Mouse (Mus musculus) neural tube, embryonic 11.5 days (tissue): ENCODE measurements around the gene Cope. TPM values are rescaled to one million over a fixed set of nuclear protein-coding genes. Genes with fewer than 3 reads are reported as not detected.

Experiments
- ATAC-seq: fragments of 200-750 bp; cut with Nextera tagmentation; 2 replicates; pipeline ENCODE4 v1.8.0; 2017; ENCODE audit warnings: moderate number of reproducible peaks, mild to moderate bottlenecking, moderate TSS enrichment, moderate library complexity; ENCODE audit not compliant: insufficient read depth, low FRiP score, low TSS enrichment
- DNase-seq: peaks from one replicate; pipeline ENCODE4 v3.0.0-alpha.2; 2015; ENCODE audit warnings: low spot score
- H3K27ac ChIP-seq: fragments of 300-500 bp; sonication (generic); 2 replicates; pipeline ENCODE4 v1.5.1; 2014; ENCODE audit warnings: low read depth, mild to moderate bottlenecking, low read length
- H3K27me3 ChIP-seq: fragments of 300-500 bp; sonication (generic); 2 replicates; pipeline ENCODE4 v1.6.1; 2014; ENCODE audit warnings: mild to moderate bottlenecking, low read length, mixed read lengths; ENCODE audit not compliant: control insufficient read depth, insufficient read depth
- H3K36me3 ChIP-seq: fragments of 300-500 bp; sonication (generic); 2 replicates; pipeline ENCODE4 v1.6.1; 2014; ENCODE audit warnings: mild to moderate bottlenecking, low read length, moderate library complexity, mixed read lengths; ENCODE audit not compliant: control insufficient read depth, insufficient read depth
- H3K4me1 ChIP-seq: fragments of 300-500 bp; sonication (generic); 2 replicates; pipeline ENCODE4 v1.6.1; 2014; ENCODE audit warnings: low read length, mixed read lengths; ENCODE audit not compliant: control insufficient read depth, insufficient read depth
- H3K4me2 ChIP-seq: fragments of 300-500 bp; sonication (generic); 2 replicates; pipeline ENCODE4 v1.6.1; 2014; ENCODE audit warnings: low read depth, mild to moderate bottlenecking, moderate library complexity
- H3K4me3 ChIP-seq: fragments of 300-500 bp; sonication (generic); 2 replicates; pipeline ENCODE4 v1.5.1; 2014; ENCODE audit warnings: low read depth, low read length
- H3K9ac ChIP-seq: fragments of 300-500 bp; sonication (generic); 2 replicates; pipeline ENCODE4 v1.6.1; 2014; ENCODE audit warnings: mild to moderate bottlenecking, low read length
- H3K9me3 ChIP-seq: fragments of 300-500 bp; sonication (generic); 2 replicates; pipeline ENCODE4 v1.6.1; 2016; ENCODE audit warnings: low read length; ENCODE audit not compliant: control insufficient read depth
- WGBS: fragments of 180-500 bp; shearing (Covaris S2); extraction: QIAGEN DNeasy Blood & Tissue Kit; methylation state at CpG from one replicate; pipeline ENCODE4 v1.1.7; 2014; 5-methylcytosine and 5-hydroxymethylcytosine counted together
- polyA plus RNA-seq: library from polyadenylated mRNA; unstranded; fragments of >200 nt; fragmentation: Nextera tagmentation; extraction: Ambion mirVana; gene quantifications from 2 replicates; pipeline ENCODE4 v1.2.1, GENCODE M21; 2014

Cope gene
- polyA plus RNA-seq, 1 experiment from 2014 or later: 272 TPM

DNA sequence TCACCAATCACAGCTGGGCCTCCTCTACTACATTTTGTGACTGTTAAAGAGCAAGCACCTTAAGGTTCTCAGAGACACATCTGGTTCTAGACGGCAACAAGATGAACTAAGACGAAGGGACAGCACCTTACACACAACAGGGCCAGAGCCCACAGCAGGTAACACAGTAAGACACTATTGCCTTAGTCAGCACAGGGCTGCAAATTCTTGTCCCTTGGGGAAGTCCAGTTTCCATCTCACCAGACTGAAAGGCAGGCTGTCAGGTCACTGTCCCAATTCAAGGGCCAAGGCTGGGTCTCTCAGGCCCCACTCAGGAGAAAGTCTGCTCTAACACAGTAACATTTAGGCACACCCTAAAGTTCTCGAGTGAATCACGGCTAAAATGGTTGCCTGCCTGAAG, 45.1 kb downstream of the Cope start:
- no peak for DNase-seq
- 93% methylated on average over 4 of the region's 4 CpGs for WGBS

GRCm38 (mm10) chr8:70347860-70348420, 45.6 kb downstream of the Cope start:
- ATAC-seq (no peak), DNase-seq (no peak)
- Histone ChIP-seq H3K4me2 (no peak overlapping the region), H3K4me1 (peaks cover 20% of the 10 kb centered on the region), H3K27me3 (no peaks in the 10 kb centered on the region), H3K27ac (no peak overlapping the region), H3K9ac (no peak overlapping the region), H3K9me3 (no peaks in the 10 kb centered on the region), H3K4me3 (no peak overlapping the region), H3K36me3 (peaks cover 9% of the 10 kb centered on the region)
- 76% methylated on average over 1 of the region's 1 CpGs for WGBS

More for the DNA sequence above, 45.1 kb downstream of the Cope start:
- Histone ChIP-seq H3K9ac (no peak overlapping the region), H3K36me3 (peaks cover 9% of the 10 kb centered on the region), H3K9me3 (no peaks in the 10 kb centered on the region), H3K4me3 (no peak overlapping the region), H3K4me2 (no peak overlapping the region), H3K27ac (no peak overlapping the region), H3K27me3 (no peaks in the 10 kb centered on the region), H3K4me1 (peaks cover 20% of the 10 kb centered on the region)
- ATAC-seq: no peak

DNA sequence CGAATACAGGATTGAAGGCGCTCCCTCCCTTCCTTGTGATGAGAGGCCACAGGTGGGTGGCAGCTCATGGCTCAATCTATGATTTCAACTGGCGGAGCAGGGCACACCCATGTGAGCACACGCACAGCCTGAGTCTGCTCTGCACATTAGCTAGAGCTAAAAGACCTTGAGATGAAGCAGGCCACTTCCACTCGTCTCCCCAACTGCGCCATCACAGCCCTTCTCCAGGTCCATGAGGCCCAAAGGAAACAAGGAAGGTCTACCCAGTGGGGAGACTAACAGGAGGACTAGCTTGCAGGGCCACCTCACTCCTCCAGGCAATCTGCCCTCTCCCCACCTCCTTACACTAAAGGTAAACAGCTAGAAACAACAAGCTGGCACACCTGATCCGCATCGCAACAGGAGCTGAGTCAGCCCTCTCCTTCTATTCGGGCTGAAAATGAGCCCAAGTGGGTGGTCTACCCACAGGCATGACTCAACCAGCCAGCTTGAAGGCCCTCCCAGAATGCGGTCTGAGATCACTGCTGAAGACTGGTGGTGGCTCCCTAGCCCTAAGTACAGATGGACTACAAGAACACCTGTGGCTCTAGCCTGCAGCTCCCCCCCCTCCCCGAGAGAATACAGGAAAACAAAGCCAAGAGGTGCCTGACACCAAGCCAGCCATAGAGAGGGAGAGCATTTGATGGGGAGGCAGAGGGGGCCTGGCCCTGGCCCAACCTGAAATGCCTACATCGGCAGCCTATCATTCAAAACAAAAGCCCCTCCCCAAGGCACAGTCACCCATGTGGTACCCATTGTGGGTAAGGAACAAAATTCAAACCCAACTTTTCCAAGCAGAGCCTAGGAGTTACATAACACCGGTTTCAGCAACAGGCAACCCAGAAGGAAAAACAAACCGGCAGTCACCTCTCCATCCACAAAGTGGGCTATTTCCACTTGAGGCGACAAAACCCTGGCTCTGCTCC, 49.0 kb downstream of the Cope start:
- Histone ChIP-seq H3K36me3 (peaks cover 2% of the 10 kb centered on the region; the same call in 1 of the 2 replicates), H3K4me3 (peak overlapping the region; percentile 93), H3K27me3 (no peaks in the 10 kb centered on the region), H3K4me2 (peak overlapping the region; percentile 95), H3K9ac (peak overlapping the region; percentile 94), H3K4me1 (peaks cover 20% of the 10 kb centered on the region), H3K9me3 (no peaks in the 10 kb centered on the region), H3K27ac (no peak overlapping the region)
- DNase-seq: no peak
- WGBS: 64% methylated on average over 15 of the region's 15 CpGs
- ATAC-seq: no peak

DNA sequence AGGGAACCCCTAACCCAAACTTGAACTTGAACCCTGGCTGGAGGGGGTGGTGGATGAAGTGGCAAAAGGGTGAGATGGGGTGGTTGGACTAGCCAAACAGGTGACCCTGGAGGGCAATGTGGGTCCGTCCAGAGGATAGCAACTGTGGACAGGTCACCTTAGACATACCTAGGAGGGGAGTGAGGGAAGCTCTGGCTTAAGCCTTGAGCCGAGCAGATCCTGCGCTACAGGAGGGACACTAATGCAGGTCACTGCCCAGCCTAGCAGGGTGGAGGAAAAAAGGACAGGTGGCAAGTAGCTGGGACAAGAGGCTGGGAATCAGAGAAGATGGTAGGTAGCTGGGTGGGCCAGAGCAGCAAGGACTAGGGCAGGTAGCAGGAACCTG, 49.7 kb downstream of the Cope start:
- peak overlapping the region; percentile 95 for H3K4me2 ChIP-seq
- H3K4me1 ChIP-seq: peaks cover 20% of the 10 kb centered on the region
- no peak for ATAC-seq
- WGBS: 29% methylated on average over 3 of the region's 3 CpGs
- H3K9me3 ChIP-seq: no peaks in the 10 kb centered on the region
- H3K9ac ChIP-seq: peak overlapping the region; percentile 94
- no peaks in the 10 kb centered on the region for H3K27me3 ChIP-seq
- H3K27ac ChIP-seq: no peak overlapping the region
- peak overlapping the region; percentile 93 for H3K4me3 ChIP-seq
- no peaks in the 10 kb centered on the region for H3K36me3 ChIP-seq
- DNase-seq: no peak

GRCm38 (mm10) chr8:70352657-70353151, 50.4 kb downstream of the Cope start:
- H3K36me3 ChIP-seq: no peaks in the 10 kb centered on the region
- H3K4me3 ChIP-seq: peak overlapping the region; percentile 93
- H3K9ac ChIP-seq: peak overlapping the region; percentile 94
- H3K9me3 ChIP-seq: no peaks in the 10 kb centered on the region
- DNase-seq: peak; percentile 53
- ATAC-seq: peak; percentile 43
- H3K4me2 ChIP-seq: peak overlapping the region; percentile 95
- H3K27ac ChIP-seq: peak overlapping the region; percentile 80
- peaks cover 20% of the 10 kb centered on the region for H3K4me1 ChIP-seq
- 0% methylated on average over 53 of the region's 64 CpGs for WGBS
- no peaks in the 10 kb centered on the region for H3K27me3 ChIP-seq

DNA sequence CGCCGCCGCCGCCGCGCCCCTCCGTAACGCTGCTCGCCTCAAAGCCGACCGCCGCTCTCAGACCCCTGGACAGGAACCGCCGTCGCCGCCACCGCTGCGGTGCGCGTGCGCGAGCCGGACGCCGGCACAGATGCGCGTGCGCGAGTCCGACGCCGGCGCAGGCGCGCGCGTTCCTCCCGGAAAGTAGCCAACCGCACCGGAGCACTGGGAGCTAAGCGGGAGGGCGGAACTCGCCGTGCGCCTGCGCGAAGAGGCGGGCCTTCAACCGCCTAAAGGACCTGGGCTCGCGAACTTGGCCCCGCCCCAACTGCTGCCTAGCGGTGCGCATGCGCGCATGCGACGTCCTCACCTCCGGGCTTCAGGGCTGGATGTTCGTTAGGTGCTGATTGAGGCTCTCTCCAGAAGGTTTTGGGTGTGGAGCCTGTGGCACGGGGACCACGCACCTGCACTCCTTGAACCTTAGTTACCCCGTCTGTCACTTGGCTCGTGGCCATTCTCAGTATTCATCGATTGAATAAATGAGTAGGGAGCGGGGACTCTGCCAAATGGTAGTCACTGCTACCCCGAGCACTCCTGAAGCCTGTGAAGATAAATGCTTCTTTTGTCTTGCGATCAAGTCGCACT, 51.0 kb downstream of the Cope start, which contains the start of gene Upf1:
Upf1 (minus strand) TSS at position 85 of the 624 bp plus-strand sequence.
- no peaks in the 10 kb centered on the region for H3K27me3 ChIP-seq
- no peaks in the 10 kb centered on the region for H3K9me3 ChIP-seq
- peaks cover 20% of the 10 kb centered on the region for H3K4me1 ChIP-seq
- under 1% methylated on average over 62 of the region's 69 CpGs for WGBS
- H3K4me2 ChIP-seq: peak within 1 kb of the TSS; percentile 95
- ATAC-seq (peak; percentile 82), DNase-seq (peak; percentile 100)
- peak within 1 kb of the TSS; percentile 94 for H3K9ac ChIP-seq
- peak within 1 kb of the TSS; percentile 80 for H3K27ac ChIP-seq
- peak within 1 kb of the TSS; percentile 93 for H3K4me3 ChIP-seq
- H3K36me3 ChIP-seq: no peaks in the 10 kb centered on the region

GRCm38 (mm10) chr8:70354004-70354403, 51.7 kb downstream of the Cope start:
- ATAC-seq: no peak
- no peak overlapping the region for H3K27ac ChIP-seq

GRCm38 (mm10) chr8:70356111-70356510, 53.8 kb downstream of the Cope start:
- Histone ChIP-seq H3K9ac (no peak overlapping the region), H3K4me3 (no peak overlapping the region), H3K9me3 (no peaks in the 10 kb centered on the region), H3K4me2 (no peak overlapping the region), H3K27ac (no peak overlapping the region), H3K36me3 (no peaks in the 10 kb centered on the region), H3K4me1 (peaks cover 12% of the 10 kb centered on the region), H3K27me3 (no peaks in the 10 kb centered on the region)
- ATAC-seq (no peak), DNase-seq (no peak)
- 84% methylated on average over 1 of the region's 1 CpGs for WGBS

More at GRCm38 (mm10) chr8:70354004-70354403, 51.7 kb downstream of the Cope start:
- no peaks in the 10 kb centered on the region for H3K36me3 ChIP-seq
- 68% methylated on average over 4 of the region's 4 CpGs for WGBS
- DNase-seq: no peak
- H3K4me2 ChIP-seq: peak overlapping the region; percentile 95
- H3K9ac ChIP-seq: peak overlapping the region; percentile 27
- peaks cover 20% of the 10 kb centered on the region for H3K4me1 ChIP-seq
- no peaks in the 10 kb centered on the region for H3K27me3 ChIP-seq
- no peak overlapping the region; the same call in 1 of the 2 replicates for H3K4me3 ChIP-seq
- H3K9me3 ChIP-seq: no peaks in the 10 kb centered on the region
